Mouse (Mus musculus): ENCODE data around the gene Pcsk4.
"Not testable (repeated sequence)": the region's sequence is repeated elsewhere in the genome, so short reads cannot be mapped to it uniquely, and the experiment has no call there.

The Pcsk4 gene

GRCm38 (mm10) chr10:80347514-80347967 lies 18.2 kb upstream of the Pcsk4 start:
- no peak for DNase-seq (ENCODE audit: low spot score)

GRCm38 (mm10) chr10:80345929-80346328 lies 16.6 kb upstream of the Pcsk4 start:
- DNase-seq (ENCODE audit: low spot score) = not testable (repeated sequence)

- DNase-seq (ENCODE audit: low spot score) = peak; percentile 68
Measured at GRCm38 (mm10) chr10:80345122-80345521, 15.8 kb upstream of the Pcsk4 start.

- DNase-seq (ENCODE audit: low spot score) = peak; percentile 70
Measured at GRCm38 (mm10) chr10:80344131-80344661, 14.9 kb upstream of the Pcsk4 start.

GRCm38 (mm10) chr10:80343425-80343895 lies 14.2 kb upstream of the Pcsk4 start:
- DNase-seq (ENCODE audit: low spot score) = no peak

GRCm38 (mm10) chr10:80342749-80343424 lies 13.6 kb upstream of the Pcsk4 start:
- DNase-seq (ENCODE audit: low spot score) = peak; percentile 93

GRCm38 (mm10) chr10:80342305-80342748 lies 13.0 kb upstream of the Pcsk4 start:
- no peak for DNase-seq (ENCODE audit: low spot score)

GRCm38 (mm10) chr10:80341491-80342304 lies 12.4 kb upstream of the Pcsk4 start:
- DNase-seq (ENCODE audit: low spot score) = peak; percentile 82

- DNase-seq (ENCODE audit: low spot score) = no peak
Measured at GRCm38 (mm10) chr10:80341026-80341425, 11.7 kb upstream of the Pcsk4 start.

- DNase-seq (ENCODE audit: low spot score) = peak; percentile 85
Measured at GRCm38 (mm10) chr10:80339941-80340750, 10.8 kb upstream of the Pcsk4 start.

- no peak for DNase-seq (ENCODE audit: low spot score)
Measured at GRCm38 (mm10) chr10:80336263-80336662, 7.0 kb upstream of the Pcsk4 start.

- no peak for DNase-seq (ENCODE audit: low spot score)
Measured at GRCm38 (mm10) chr10:80332525-80332989, 3.3 kb upstream of the Pcsk4 start.

- DNase-seq (ENCODE audit: low spot score) = peak; percentile 91
Measured at GRCm38 (mm10) chr10:80331636-80332524, 2.6 kb upstream of the Pcsk4 start.

- DNase-seq (ENCODE audit: low spot score) = no peak
Measured at GRCm38 (mm10) chr10:80330888-80331287, 1.6 kb upstream of the Pcsk4 start.

- no peak for DNase-seq (ENCODE audit: low spot score)
Measured at GRCm38 (mm10) chr10:80330084-80330483, 786 bp upstream of the Pcsk4 start.

GRCm38 (mm10) chr10:80325045-80325444 lies 4.3 kb downstream of the Pcsk4 start:
- no peak for DNase-seq (ENCODE audit: low spot score)

- DNase-seq (ENCODE audit: low spot score) = no peak
Measured at GRCm38 (mm10) chr10:80324120-80325037, 4.9 kb downstream of the Pcsk4 start.

GRCm38 (mm10) chr10:80323261-80324119 lies 5.8 kb downstream of the Pcsk4 start:
- peak; percentile 80 for DNase-seq (ENCODE audit: low spot score)

- no peak for DNase-seq (ENCODE audit: low spot score)
Measured at GRCm38 (mm10) chr10:80322811-80323211, 6.5 kb downstream of the Pcsk4 start.
